Mouse (Mus musculus) myocyte (in vitro differentiated cells): ENCODE data around the gene Aacs.

Experiments
- POLR2A ChIP-seq: IDR thresholded peaks from one replicate; pipeline ENCODE4 v1.6.1; 2011; ENCODE audit warnings: low read depth, mild to moderate bottlenecking, control low read depth, moderate library complexity; ENCODE audit not compliant: insufficient read length
- USF1 ChIP-seq: IDR thresholded peaks from one replicate; pipeline ENCODE4 v1.6.1; 2011; ENCODE audit warnings: low read depth, mild to moderate bottlenecking, control low read depth, moderate library complexity

GRCm38 (mm10) chr5:125509541-125509940 lies 33.9 kb downstream of the Aacs start:
- TF ChIP-seq POLR2A: no peak
- TF ChIP-seq USF1: no peak
